Comparison of ENCODE assay signal across 20 mouse cellular contexts in genomic region chr17:31322446-31322845, GRCm38 (mm10). TPM values are rescaled to one million over a fixed set of nuclear protein-coding genes. Genes with fewer than 3 reads are reported as not detected.
DNase-seq lines count a peak whose midpoint lies in the region; ATAC-seq and TF ChIP-seq lines count a peak whose summit lies in the region.
"Had no signal": no experiment of that assay in that cellular context is flagged by ENCODE, and none has a peak within 500 bp of the region (broad histone marks: within the 10 kb centered on the region; RNA-seq: fewer than 3 reads in every experiment).

No protein-coding gene starts in this region.

- no peak for DNase-seq in gastrocnemius, adult 2 months
- DNase-seq in gastrocnemius, adult 18-20 months (ENCODE audit: low spot score), result no peak
- DNase-seq in lung, postnatal 0 days (ENCODE audit: low spot score), result peak; percentile 36
- DNase-seq in lung, postnatal 14 days, result no peak
- DNase-seq in ES-E14 (ENCODE audit: low read depth, low spot score), result no peak
- no peak for DNase-seq in left cerebral cortex, adult 11 months (ENCODE audit: low spot score)
- DNase-seq in adrenal gland, postnatal 4 days (ENCODE audit: low spot score in 2 of 2), result no peak
- DNase-seq: gastrocnemius, postnatal 36 days; heart, postnatal 10 days had no signal

- no peak overlapping the region for H3K4me3 ChIP-seq in gastrocnemius, adult 2 months
- no peak overlapping the region for H3K4me3 ChIP-seq in lung, postnatal 0 days (ENCODE audit: low read depth, low read length)
- H3K4me3 ChIP-seq in ES-E14 (ENCODE audit: insufficient read depth in 1 of 2, low read depth in 1 of 2, low read length in 2 of 2, poor library complexity in 1 of 2, severe bottlenecking in 1 of 2), result peak overlapping the region in 1 of 2 experiments; percentile 31; a peak in 1 of 4 replicates
- H3K4me3 ChIP-seq in intestine, postnatal 0 days (ENCODE audit: low read depth, low read length), result no peak overlapping the region
- H3K4me3 ChIP-seq: embryonic facial prominence, embryonic 12.5 days; hindbrain, embryonic 12.5 days; limb, embryonic 10.5 days; midbrain, embryonic 13.5 days; neural tube, embryonic 15.5 days had no signal

- H3K9ac ChIP-seq in lung, postnatal 0 days (replicated peaks; ENCODE audit: low read depth), result no peak overlapping the region
- H3K9ac ChIP-seq in ES-E14 (ENCODE audit: insufficient read depth, low read depth, low read length, poor library complexity, severe bottlenecking), result peak overlapping the region; percentile 27; the same call in 1 of the 2 replicates
- H3K9ac ChIP-seq in intestine, postnatal 0 days (ENCODE audit: low read depth, low read length), result no peak overlapping the region
- H3K9ac ChIP-seq: embryonic facial prominence, embryonic 12.5 days; hindbrain, embryonic 12.5 days; liver, embryonic 14.5 days; midbrain, embryonic 13.5 days; neural tube, embryonic 15.5 days had no signal

- TF ChIP-seq CTCF in gastrocnemius, adult 2 months (IDR thresholded peaks at IDR 0.05), result no peak
- no peak for TF ChIP-seq CTCF in lung, postnatal 0 days (IDR thresholded peaks at IDR 0.05)
- TF ChIP-seq CTCF in intestine, postnatal 0 days (IDR thresholded peaks at IDR 0.05; ENCODE audit: low read depth), result no peak

- no peaks in the 10 kb centered on the region for H3K36me3 ChIP-seq in lung, postnatal 0 days (ENCODE audit: insufficient read depth, low read length)
- no peaks in the 10 kb centered on the region; the same call in 1 of the 2 replicates for H3K36me3 ChIP-seq in ES-E14 (ENCODE audit: control insufficient read depth, insufficient read depth, low read length, poor library complexity, severe bottlenecking)
- peaks cover 4% of the 10 kb centered on the region; the same call in 1 of the 2 replicates for H3K36me3 ChIP-seq in intestine, postnatal 0 days (ENCODE audit: control insufficient read depth, insufficient read depth)
- H3K36me3 ChIP-seq: embryonic facial prominence, embryonic 12.5 days; G1E; limb, embryonic 10.5 days; neural tube, embryonic 15.5 days had no signal

- intact Hi-C loops in gastrocnemius, adult 2 months (cut with DNase I), result no loop called here

- no peaks in the 10 kb centered on the region for H3K9me3 ChIP-seq in lung, postnatal 0 days (ENCODE audit: low read length)
- no peaks in the 10 kb centered on the region for H3K9me3 ChIP-seq in ES-E14 (ENCODE audit: control insufficient read depth, insufficient read depth, low read depth, low read length)
- no peaks in the 10 kb centered on the region for H3K9me3 ChIP-seq in intestine, postnatal 0 days (ENCODE audit: control insufficient read depth)
- H3K9me3 ChIP-seq: embryonic facial prominence, embryonic 12.5 days; hindbrain, embryonic 12.5 days; limb, embryonic 10.5 days; midbrain, embryonic 13.5 days; neural tube, embryonic 15.5 days had no signal

- ATAC-seq in lung, postnatal 0 days, result no peak
- ATAC-seq in intestine, postnatal 0 days, result peak; percentile 42
- ATAC-seq: inflammation-experienced regulatory T-cells, adult 6 months; midbrain, embryonic 13.5 days had no signal

- no peaks in the 10 kb centered on the region; the same call in 1 of the 2 replicates for H3K4me1 ChIP-seq in lung, postnatal 0 days (ENCODE audit: insufficient read depth, low read depth, low read length)
- peaks cover 0 to 39% of the 10 kb centered on the region in 2 experiments; a peak in 2 of 4 replicates for H3K4me1 ChIP-seq in ES-E14 (ENCODE audit: control insufficient read depth in 2 of 2, insufficient read depth in 2 of 2, low read length in 2 of 2, poor library complexity in 1 of 2)
- H3K4me1 ChIP-seq in intestine, postnatal 0 days (replicated peaks; ENCODE audit: control insufficient read depth, insufficient read depth, low read length), result peaks cover 21% of the 10 kb centered on the region; the same call in 1 of the 2 replicates
- H3K4me1 ChIP-seq: embryonic facial prominence, embryonic 12.5 days had no signal

- H3K27me3 ChIP-seq in lung, postnatal 0 days (replicated peaks; ENCODE audit: insufficient read depth, low read length), result no peaks in the 10 kb centered on the region
- H3K27me3 ChIP-seq in intestine, postnatal 0 days (replicated peaks; ENCODE audit: control insufficient read depth, insufficient read depth, low read length), result no peaks in the 10 kb centered on the region
- H3K27me3 ChIP-seq: embryonic facial prominence, embryonic 12.5 days; neural tube, embryonic 15.5 days had no signal

- no peak for TF ChIP-seq EP300 in lung, postnatal 0 days (IDR thresholded peaks at IDR 0.05)

- no peak overlapping the region for H3K4me2 ChIP-seq in lung, postnatal 0 days (replicated peaks; ENCODE audit: low read depth, low read length)
- no peak overlapping the region for H3K4me2 ChIP-seq in intestine, postnatal 0 days (replicated peaks; ENCODE audit: low read depth)
- H3K4me2 ChIP-seq: embryonic facial prominence, embryonic 12.5 days; hindbrain, embryonic 12.5 days; midbrain, embryonic 13.5 days; neural tube, embryonic 15.5 days had no signal

- H3K27ac ChIP-seq in gastrocnemius, adult 2 months, result peak overlapping the region; percentile 71; the same call in 1 of the 2 replicates
- H3K27ac ChIP-seq in lung, postnatal 0 days (ENCODE audit: low read length), result 0 out of 2 replicates have a peak overlapping the region, but pooled peaks have one; percentile 7
- no peak overlapping the region; the same call in 1 of the 2 replicates for H3K27ac ChIP-seq in ES-E14 (ENCODE audit: insufficient read depth, low read depth, low read length, poor library complexity, severe bottlenecking)
- H3K27ac ChIP-seq in intestine, postnatal 0 days (ENCODE audit: low read depth, low read length), result peak overlapping the region; percentile 96
- H3K27ac ChIP-seq: embryonic facial prominence, embryonic 12.5 days; hindbrain, embryonic 12.5 days; limb, embryonic 10.5 days; liver, embryonic 14.5 days; macrophage; midbrain, embryonic 13.5 days; neural tube, embryonic 15.5 days had no signal

- WGBS in lung, postnatal 0 days, result 40% methylated on average over 4 of the region's 4 CpGs
- 34% methylated on average over 4 of the region's 4 CpGs for WGBS in intestine, postnatal 0 days

- in situ Hi-C loops in ES-E14 (cut with MboI; ENCODE audit: low sequenced_read_pairs in 2 of 2, unreplicated experiment in 2 of 2), result no loop called here

TF ChIP-seq in ES-E14, 5 proteins besides CTCF, POLR2A, EP300 and RAD21:
- TF ChIP-seq ZNF384 (IDR thresholded peaks at IDR 0.05; ENCODE audit: low read depth, low read length) (no peak), HCFC1 (IDR thresholded peaks at IDR 0.05; ENCODE audit: borderline replicate concordance, insufficient read depth, low read length) (no peak), ZC3H11A (IDR thresholded peaks at IDR 0.05; ENCODE audit: borderline replicate concordance, low read depth, low read length) (no peak), MAFK (IDR thresholded peaks at IDR 0.05; ENCODE audit: insufficient read depth, low read depth, low read length) (no peak), CHD2 (IDR thresholded peaks at IDR 0.05; ENCODE audit: low read depth, low read length) (no peak)

RNA-seq across cellular contexts. Expression of gene Slc37a1, which starts 35.9 kb away (rescaled TPM):
- total RNA-seq in gastrocnemius, adult 2 months (2021), result 1 to 10 TPM; 3.0 to 4.2 TPM
- 1 to 10 TPM; 3.7 to 5.9 TPM for total RNA-seq in gastrocnemius, adult 18-20 months (2021)
- polyA plus RNA-seq in lung, postnatal 0 days (2015; fragmentation: Nextera tagmentation; extraction: Ambion mirVana), result 25.2 and 33.9 TPM in 2 replicates
- 37.5 and 64.8 TPM in 2 replicates for total RNA-seq in ES-E14 (2012; rRNA removed)
- 16.5 and 17.1 TPM in 2 replicates for polyA plus RNA-seq in intestine, postnatal 0 days (2015; fragmentation: Nextera tagmentation; extraction: Ambion mirVana)
- total RNA-seq in adrenal gland, postnatal 4 days (2021), result 10 to 100 TPM; 14.2 to 14.9 TPM
- polyA plus RNA-seq: G1E had no signal

RNA-seq across cellular contexts. Expression of gene Rsph1, which starts 45.3 kb away (rescaled TPM):
- 10 to 100 TPM in 1 of 2 experiments, 1 to 10 TPM in 1; 4.7 to 17.5 TPM for total RNA-seq in gastrocnemius, adult 2 months (2021)
- total RNA-seq in gastrocnemius, adult 18-20 months (2021), result 10 to 100 TPM in 1 of 2 experiments, 1 to 10 TPM in 1; 2.4 to 11.6 TPM
- polyA plus RNA-seq in lung, postnatal 0 days (2015; fragmentation: Nextera tagmentation; extraction: Ambion mirVana), result 21.4 and 25.2 TPM in 2 replicates
- total RNA-seq in ES-E14 (2012; rRNA removed), result 1.4 and 1.9 TPM in 2 replicates
- polyA plus RNA-seq in intestine, postnatal 0 days (2015; fragmentation: Nextera tagmentation; extraction: Ambion mirVana), result 0.54 and 0.66 TPM in 2 replicates
- 1 to 10 TPM; 5.5 TPM for total RNA-seq in adrenal gland, postnatal 4 days (2021)
- total RNA-seq: common myeloid progenitor, adult 5-6 weeks; G1E had no signal
- polyA plus RNA-seq: G1E had no signal
